Mouse (Mus musculus) left cerebral cortex, postnatal 25 days (tissue): ENCODE data around the gene Numa1. TPM values are rescaled to one million over a fixed set of nuclear protein-coding genes. Genes with fewer than 3 reads are reported as not detected.
"Not testable (repeated sequence)": the region's sequence is repeated elsewhere in the genome, so short reads cannot be mapped to it uniquely, and the experiment has no call there.

Source experiments
- DNase-seq, 2 experiments: peaks; one replicate each; pipeline ENCODE4 v3.0.0; 2022; ENCODE audit warnings: low spot score in 2 of 2, mixed read lengths in 1 of 2
- intact Hi-C: fragments of 180-260 bp; cut with DNase I; formaldehyde crosslinking; loops from one replicate; pipeline ENCODE4 v1.15.1; 2025
- total RNA-seq, 2 experiments: library from RNA; stranded (reverse); gene quantifications; 2 replicates each; pipeline ENCODE4 v1.2.3; 2021

Numa1 gene
- total RNA-seq, 2 experiments from 2014 or later, result 77.1 to 83.2 TPM

DNA sequence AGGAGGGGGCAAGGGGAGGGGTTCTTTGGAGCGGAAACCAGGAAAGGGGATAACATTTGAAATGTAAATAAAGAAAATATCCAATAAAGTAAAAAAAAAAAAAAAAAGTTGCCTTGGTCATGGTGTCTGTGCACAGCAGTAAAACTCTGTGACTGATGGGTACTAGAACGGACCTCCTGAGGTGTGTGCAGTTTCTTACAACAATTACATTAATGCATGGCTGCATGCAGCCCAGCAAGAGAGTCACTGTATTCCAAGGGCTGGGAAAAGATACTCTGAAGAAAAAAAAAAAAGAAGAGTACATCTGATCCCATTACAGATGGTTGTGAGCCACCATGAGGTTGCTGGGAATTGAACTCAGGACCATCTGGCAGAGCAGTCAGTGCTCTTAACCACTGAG lies 87.0 kb downstream of the Numa1 start:
- intact Hi-C loops, result not testable (repeated sequence)

DNA sequence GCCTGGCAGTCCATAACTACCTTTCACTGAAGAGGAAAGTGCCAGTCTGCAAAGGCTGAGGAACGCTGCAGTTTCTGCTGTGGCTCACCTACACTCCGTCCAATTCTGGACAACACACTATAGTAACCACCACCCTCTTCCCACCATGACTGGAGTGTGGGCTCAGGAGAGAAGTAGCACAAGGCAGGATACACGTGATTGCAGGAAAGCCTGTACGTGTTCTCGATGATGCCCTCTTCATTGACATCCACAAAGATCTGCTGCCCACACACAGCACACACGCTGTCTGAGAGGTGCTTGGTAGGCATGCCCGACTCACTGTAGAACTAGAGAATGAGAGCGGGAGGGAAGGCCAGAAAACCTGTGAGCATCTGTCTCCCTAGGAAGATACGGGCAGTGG lies 89.9 kb downstream of the Numa1 start:
- peak in 1 of 2 experiments; percentile 77 for DNase-seq

More for the DNA sequence above, 87.0 kb downstream of the Numa1 start:
- not testable (repeated sequence) for DNase-seq

DNA sequence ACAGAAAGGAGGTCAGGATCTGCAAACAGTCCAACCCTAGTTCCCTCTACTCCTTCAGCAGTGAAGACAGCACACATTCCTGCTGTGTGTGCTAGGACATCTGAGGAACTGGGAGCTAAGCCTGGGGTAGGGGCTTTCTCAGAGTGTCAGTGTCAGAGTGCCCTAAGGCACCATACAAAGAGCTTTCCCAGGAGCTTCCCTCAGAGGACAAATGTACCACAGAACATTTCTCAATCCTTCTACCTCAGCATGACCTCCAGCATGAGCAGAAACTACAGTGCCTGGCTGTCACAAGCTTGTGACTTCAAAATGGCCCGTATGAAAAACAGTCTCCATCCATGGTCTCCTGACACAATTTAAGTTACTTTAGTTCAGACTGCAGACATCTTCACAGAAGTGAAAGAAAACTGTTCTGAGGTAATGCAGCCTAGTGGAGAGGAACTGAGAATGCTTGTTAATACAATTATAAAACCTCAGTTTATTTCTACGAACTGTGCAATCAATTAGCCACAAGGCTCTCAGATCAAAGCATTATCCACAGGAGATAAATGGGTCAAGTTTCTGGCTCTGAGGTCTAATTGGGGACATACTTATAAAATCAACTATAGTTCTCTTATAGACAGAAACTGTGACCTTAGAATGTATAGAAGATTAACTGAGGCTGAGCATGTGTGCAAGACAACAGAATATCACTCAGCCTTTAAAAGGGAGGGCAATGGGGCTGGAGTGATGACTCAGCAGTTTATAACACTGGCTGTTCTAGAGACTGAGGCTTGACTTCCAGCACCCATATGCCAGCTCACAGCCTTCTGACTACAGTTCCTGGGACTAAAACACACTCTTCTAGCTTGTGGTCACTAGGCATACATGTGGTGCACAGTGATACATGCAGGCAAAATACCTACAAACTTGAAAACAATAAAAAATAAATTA lies 91.5 kb downstream of the Numa1 start:
- DNase-seq, result no peak
- intact Hi-C loops, result no loop called here

More for the DNA sequence above, 89.9 kb downstream of the Numa1 start:
- intact Hi-C loops, result no loop called here

DNA sequence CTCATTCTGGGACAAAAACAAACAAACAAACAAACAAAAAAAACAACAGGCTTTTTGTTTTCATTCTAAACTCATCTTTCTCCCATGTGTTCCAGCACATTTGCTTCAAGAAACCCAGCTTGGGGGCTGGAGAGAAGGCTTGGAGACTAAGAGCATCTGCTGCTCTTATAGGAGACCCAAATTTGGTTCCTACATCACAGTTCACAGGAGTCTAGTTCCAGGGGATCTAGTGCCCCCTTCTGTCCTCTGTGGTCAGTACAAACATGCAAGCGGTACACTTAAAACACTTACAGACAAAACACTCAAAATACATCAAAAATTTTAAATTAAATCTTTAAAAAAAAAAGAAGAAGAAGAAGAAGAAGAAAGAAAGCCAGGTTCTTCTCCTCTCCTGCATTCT lies 101.0 kb downstream of the Numa1 start:
- intact Hi-C loops, result no loop called here
- no peak for DNase-seq

DNA sequence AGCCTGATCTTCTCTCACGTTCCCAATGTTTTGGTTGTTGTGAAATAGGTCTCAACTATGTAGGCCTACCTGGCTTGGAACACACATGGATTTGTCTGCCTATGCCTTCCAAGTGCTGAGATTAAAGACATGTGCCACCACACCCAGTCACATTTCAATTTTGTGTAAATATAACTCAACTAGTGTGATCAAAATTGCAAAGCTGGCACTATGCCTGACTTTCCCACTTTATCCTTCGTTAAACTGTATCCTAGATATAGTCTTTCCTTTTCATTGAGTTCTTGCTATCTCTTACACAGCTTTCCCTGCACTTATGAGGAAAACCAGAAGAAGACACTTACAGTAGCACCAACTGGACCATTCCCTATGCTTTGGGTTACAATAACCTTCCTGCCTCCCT lies 101.6 kb downstream of the Numa1 start:
- peak in 1 of 2 experiments; percentile 45 for DNase-seq
- intact Hi-C loops, result no loop called here

DNA sequence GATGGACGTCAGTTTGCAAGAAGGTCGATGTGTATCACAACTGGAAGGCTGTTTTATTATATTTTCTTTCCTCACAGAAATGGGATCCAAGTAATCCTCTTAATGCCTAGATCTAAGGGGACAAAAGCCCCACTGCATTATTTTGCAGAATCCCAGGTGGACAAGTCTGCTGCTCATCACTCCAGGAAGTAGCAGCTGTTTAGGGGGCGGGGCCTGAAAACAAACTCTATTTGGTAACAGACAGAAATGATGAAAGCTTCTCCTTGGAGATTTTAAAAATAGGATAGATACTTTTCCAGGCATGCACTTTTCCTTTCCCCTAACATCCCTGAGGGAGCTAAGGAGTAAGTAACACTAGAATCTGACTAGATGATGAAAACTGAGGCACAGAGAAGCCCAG lies 103.4 kb downstream of the Numa1 start:
- DNase-seq, result peak in 1 of 2 experiments; percentile 68
- intact Hi-C loops, result no loop called here

DNA sequence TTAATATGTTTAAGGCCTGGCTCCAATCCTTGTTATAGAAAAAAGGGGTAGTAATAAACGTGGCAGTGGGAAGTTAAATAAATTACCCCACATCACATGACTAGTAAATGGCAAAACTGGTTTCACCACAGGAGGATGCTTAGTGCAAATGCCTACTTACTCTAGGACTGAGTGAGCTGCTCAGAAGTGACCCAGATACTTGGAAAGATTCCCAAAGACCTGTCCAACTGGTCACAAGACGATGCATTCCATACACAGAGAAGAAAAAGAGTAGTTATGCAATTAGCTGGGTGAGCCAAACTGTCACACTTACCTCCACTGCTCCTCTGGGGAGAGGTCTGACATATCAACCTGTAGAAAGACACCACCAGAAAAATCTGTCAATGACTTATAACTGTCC lies 108.4 kb downstream of the Numa1 start:
- intact Hi-C loops, result no loop called here
- DNase-seq, result no peak

DNA sequence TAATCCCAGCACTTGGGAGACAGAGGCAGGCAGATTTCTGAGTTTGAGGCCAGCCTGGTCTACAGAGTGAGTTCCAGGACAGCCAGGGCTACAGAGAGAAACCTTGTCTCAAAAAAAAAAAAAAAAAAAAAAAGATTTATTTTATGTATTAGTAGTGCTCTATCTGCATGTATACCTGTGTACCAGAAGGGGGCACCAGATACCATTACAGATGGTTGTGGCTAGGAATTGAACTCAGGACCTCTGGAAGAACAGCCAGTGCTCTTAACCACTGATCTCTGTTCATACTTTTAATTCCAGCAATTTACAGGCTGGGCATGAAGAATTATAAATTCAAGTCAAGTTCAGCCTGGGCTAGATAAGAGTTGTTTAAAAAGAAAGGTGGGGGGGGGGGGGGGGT lies 114.6 kb downstream of the Numa1 start:
- intact Hi-C loops, DNase-seq: not testable (repeated sequence)

DNA sequence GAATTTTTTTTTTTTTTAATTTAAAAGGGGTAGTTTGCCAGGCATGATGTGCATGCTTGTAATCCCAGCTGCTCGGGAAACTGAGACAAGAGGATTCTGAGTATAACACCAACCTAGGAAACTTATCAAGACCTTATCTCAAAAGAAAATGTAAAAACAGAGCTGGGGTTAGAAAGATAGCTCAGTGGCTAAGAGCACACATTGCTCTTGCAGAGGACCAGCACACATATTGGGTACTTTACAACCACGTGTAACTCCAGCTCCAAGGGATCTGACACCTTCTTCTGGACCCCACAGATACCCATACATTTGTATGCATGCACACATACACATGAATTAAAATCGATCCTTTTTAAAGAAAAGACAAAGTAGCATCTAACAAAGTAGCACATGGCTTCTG lies 127.4 kb downstream of the Numa1 start:
- no peak for DNase-seq
- intact Hi-C loops, result no loop called here

DNA sequence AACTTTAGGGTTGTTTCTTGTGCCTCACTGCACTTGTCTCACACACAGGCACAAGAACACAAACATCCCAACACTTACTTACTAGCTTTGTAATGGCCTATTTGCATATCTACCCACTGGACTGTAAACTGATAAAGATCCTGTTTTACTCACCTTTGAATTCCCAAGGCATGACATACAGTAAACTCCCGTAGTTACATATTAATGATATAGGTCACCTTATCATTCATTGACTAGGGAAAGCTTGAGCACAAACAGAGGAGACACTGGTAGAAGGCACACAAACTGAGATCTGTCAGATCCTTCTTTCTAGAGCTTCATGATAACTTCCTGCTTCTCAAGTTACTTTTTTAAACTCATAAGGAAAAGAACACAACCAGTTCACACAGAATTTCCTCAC lies 128.3 kb downstream of the Numa1 start:
- intact Hi-C loops, result no loop called here
- no peak for DNase-seq

DNA sequence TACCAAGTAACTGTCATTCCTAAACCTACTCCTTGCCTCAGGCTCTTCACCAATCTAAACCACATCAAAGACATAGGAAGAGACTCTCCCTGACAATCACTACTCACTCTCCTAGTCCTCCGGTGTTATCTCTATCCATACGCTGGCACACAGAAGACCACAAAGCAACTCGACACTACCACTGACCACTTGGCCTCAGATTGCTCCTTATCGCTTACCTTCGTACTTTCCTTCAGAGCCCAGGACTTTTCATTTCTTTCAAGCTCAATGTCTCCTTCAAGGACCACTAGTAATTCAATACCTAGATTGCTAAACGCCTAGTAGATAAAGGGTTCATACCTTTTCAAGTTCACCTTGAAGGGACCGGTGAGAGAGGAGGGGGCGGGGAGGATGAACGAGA lies 130.0 kb downstream of the Numa1 start:
- DNase-seq, result no peak
- intact Hi-C loops, result no loop called here

Other genes with a start within 250 kb of the Numa1 start
- gene Phox2a, start 115.8 kb upstream of the Numa1 start, total RNA-seq, result not detected
- 10 to 100 TPM; 32.7 to 33.6 TPM for gene Inppl1, start 95.9 kb upstream of the Numa1 start, total RNA-seq
- gene Folr2, start 76.9 kb upstream of the Numa1 start, total RNA-seq, result under 1 TPM in 1 of 2 experiments, not detected in 1; 0.37 TPM
- 10 to 100 TPM; 31.2 to 36.8 TPM for gene Anapc15, start 70.4 kb upstream of the Numa1 start, total RNA-seq
- 1 to 10 TPM; 3.3 to 5.2 TPM for gene Folr1, start 63.3 kb upstream of the Numa1 start, total RNA-seq
- gene Lamtor1, start 28.2 kb upstream of the Numa1 start, total RNA-seq, result 10 to 100 TPM; 97.2 to 99.6 TPM
- gene Tomt, start 27.8 kb upstream of the Numa1 start, total RNA-seq, result under 1 TPM; 0.11 to 0.14 TPM
- 1 to 10 TPM; 5.6 to 6.9 TPM for gene Lrrc51, start 216 bp upstream of the Numa1 start, total RNA-seq
- 1 to 10 TPM; 5.8 to 7.9 TPM for gene Il18bp, start 84.6 kb downstream of the Numa1 start, total RNA-seq
- gene Rnf121, start 131.4 kb downstream of the Numa1 start, total RNA-seq, result 10 to 100 TPM; 45.0 to 48.1 TPM
- gene Xndc1, start 131.4 kb downstream of the Numa1 start, total RNA-seq, result 10 to 100 TPM; 22.5 to 24.6 TPM
- gene Xntrpc, start 131.6 kb downstream of the Numa1 start, total RNA-seq, result 1 to 10 TPM; 1.4 to 3.3 TPM
- gene Trpc2, start 149.0 kb downstream of the Numa1 start, total RNA-seq, result under 1 TPM; 0.21 to 0.69 TPM
- not detected for gene Art1, start 167.6 kb downstream of the Numa1 start, total RNA-seq
- gene Art5, start 175.4 kb downstream of the Numa1 start, total RNA-seq, result not detected
- gene Chrna10, start 182.7 kb downstream of the Numa1 start, total RNA-seq, result under 1 TPM; 0.37 to 0.41 TPM